Mouse (Mus musculus) effector memory CD4-positive, alpha-beta T cell, adult 5 months (primary cell): ENCODE measurements around the gene 6430571L13Rik. TPM values are rescaled to one million over a fixed set of nuclear protein-coding genes. Genes with fewer than 3 reads are reported as not detected.

Source experiments
- polyA plus RNA-seq: library from polyadenylated mRNA; unstranded; fragments of 100-300 nt; shearing (Covaris generic); gene quantifications from one replicate; pipeline ENCODE4 v1.2.1, GENCODE M21; 2017

6430571L13Rik gene
- 0.34 TPM for polyA plus RNA-seq

GRCm38 (mm10) chr9:107340267-107340859 lies at the start of gene 6430571L13Rik:
Gene 6430571L13Rik, plus strand, starts transcription at chr9:107340602.

GRCm38 (mm10) chr9:107296016-107296040 lies 44.6 kb upstream of the 6430571L13Rik start, which contains the start of gene Cish:
Gene Cish, plus strand, starts transcription at chr9:107296026.

GRCm38 (mm10) chr9:107338172-107338883 lies 2.1 kb upstream of the 6430571L13Rik start, which contains the start of gene Hemk1:
Gene Hemk1, minus strand, starts transcription at chr9:107338350.

GRCm38 (mm10) chr9:107399491-107399971 lies 59.1 kb downstream of the 6430571L13Rik start, which contains the start of gene Cacna2d2:
Gene Cacna2d2, plus strand, starts transcription at chr9:107399612.

Other genes with a start within 250 kb of the 6430571L13Rik start
- 0.60 TPM for gene Dock3, start 108.7 kb upstream of the 6430571L13Rik start, polyA plus RNA-seq
- 97.6 TPM for gene Mapkapk3, start 50.7 kb upstream of the 6430571L13Rik start, polyA plus RNA-seq
- gene Cish, start 44.6 kb upstream of the 6430571L13Rik start, polyA plus RNA-seq: 167 TPM
- gene Hemk1, start 2.3 kb upstream of the 6430571L13Rik start, polyA plus RNA-seq: 6.2 TPM
- gene Cacna2d2, start 59.0 kb downstream of the 6430571L13Rik start, polyA plus RNA-seq: 0.09 TPM
- 55.2 TPM for gene Tmem115, start 193.3 kb downstream of the 6430571L13Rik start, polyA plus RNA-seq
- gene Cyb561d2, start 201.6 kb downstream of the 6430571L13Rik start, polyA plus RNA-seq: 27.9 TPM
- gene Nprl2, start 201.6 kb downstream of the 6430571L13Rik start, polyA plus RNA-seq: 47.6 TPM
- 3.1 TPM for gene Zmynd10, start 206.7 kb downstream of the 6430571L13Rik start, polyA plus RNA-seq
- gene Rassf1, start 211.0 kb downstream of the 6430571L13Rik start, polyA plus RNA-seq: 165 TPM
- 39.7 TPM for gene Tusc2, start 222.7 kb downstream of the 6430571L13Rik start, polyA plus RNA-seq
- 3.9 TPM for gene Hyal2, start 227.3 kb downstream of the 6430571L13Rik start, polyA plus RNA-seq
- 1.8 TPM for gene Hyal1, start 236.3 kb downstream of the 6430571L13Rik start, polyA plus RNA-seq
- 11.1 TPM for gene Naa80, start 238.3 kb downstream of the 6430571L13Rik start, polyA plus RNA-seq
- 0.35 TPM for gene Hyal3, start 240.2 kb downstream of the 6430571L13Rik start, polyA plus RNA-seq
- 17.4 TPM for gene Ifrd2, start 247.0 kb downstream of the 6430571L13Rik start, polyA plus RNA-seq